Mouse (Mus musculus) cerebellum, adult (tissue): ENCODE measurements around the gene Clec18a.
"Not testable (repeated sequence)": the region's sequence is repeated elsewhere in the genome, so short reads cannot be mapped to it uniquely, and the experiment has no call there.

Experiments used
- ATAC-seq: cut with Nextera tagmentation; 2 replicates; pipeline ENCODE4 v1.9.2; 2017; ENCODE audit warnings: mild to moderate bottlenecking, moderate library complexity, mixed read lengths; ENCODE audit not compliant: insufficient number of reproducible peaks, low FRiP score, low TSS enrichment

The Clec18a gene

DNA sequence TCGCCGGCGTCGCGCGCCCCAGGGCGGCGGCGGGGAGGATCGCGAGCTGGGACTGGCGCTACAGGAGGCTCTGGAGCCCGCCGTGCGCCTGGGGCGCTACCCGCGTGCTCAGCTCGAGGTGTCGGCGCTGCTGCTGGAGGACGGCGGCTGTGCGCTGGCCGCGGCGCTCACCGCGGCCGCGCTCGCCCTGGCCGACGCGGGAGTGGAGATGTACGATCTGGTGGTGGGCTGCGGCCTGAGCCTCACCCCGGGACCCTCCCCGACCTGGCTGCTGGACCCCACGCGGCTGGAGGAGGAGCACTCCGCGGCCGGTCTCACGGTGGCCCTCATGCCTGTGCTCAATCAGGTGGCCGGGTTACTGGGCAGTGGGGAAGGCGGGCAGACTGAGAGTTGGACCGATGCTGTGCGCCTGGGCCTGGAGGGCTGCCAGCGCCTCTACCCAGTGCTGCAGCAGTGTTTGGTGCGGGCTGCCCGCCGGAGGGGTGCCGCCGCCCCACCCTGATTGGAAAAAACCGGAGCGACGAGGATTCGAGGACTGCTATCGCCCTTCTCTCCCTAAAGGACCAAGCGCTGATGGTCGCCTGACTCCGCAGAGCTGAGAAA, 35.4 kb downstream of the Clec18a start:
- ATAC-seq, result 0 out of 2 replicates have a peak, but pooled peaks have one; percentile 6

DNA sequence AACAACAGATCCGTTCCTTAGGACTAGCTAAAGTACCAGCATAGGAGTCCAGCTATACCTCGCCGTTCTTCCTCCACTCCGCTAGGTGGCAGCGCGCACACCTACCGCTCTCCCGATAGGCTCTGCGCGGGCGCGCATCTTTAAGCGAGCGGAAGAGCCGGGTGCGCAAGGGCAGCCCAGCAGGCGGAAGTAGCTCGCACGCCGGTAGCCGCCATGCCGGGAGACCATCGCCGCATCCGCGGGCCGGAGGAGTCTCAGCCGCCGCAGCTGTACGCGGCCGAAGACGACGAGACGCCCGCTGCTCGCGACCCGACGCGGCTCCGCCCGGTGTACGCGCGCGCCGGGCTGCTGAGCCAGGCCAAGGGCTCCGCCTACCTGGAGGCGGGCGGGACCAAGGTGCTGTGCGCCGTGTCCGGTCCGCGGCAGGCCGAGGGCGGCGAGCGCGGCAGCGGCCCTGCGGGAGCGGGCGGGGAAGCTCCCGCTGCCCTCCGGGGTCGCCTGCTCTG, 36.0 kb downstream of the Clec18a start, which contains the start of gene Exosc6:
TSS of gene Exosc6 (plus strand) at position 182 of the 506 bp plus-strand sequence.
- peak; percentile 86 for ATAC-seq

DNA sequence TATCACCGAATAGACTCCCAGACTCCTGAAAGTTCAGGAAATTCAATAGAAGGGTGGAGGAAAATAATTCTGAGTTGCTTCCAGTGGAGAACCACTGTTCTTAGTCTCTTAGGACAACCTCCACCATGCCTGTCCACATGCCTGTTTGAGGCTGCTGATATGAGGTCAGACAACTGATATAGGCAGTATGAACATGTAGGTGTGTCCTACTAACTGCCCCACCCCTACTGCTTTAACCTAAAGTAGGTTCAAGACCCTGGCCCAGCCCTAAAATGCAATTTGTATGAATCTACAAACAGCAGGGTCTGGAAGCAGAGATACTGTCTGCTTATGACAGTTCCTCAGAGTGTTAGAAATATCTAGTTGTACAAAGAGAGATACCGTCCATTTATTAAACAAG, 36.6 kb downstream of the Clec18a start:
- no peak for ATAC-seq

DNA sequence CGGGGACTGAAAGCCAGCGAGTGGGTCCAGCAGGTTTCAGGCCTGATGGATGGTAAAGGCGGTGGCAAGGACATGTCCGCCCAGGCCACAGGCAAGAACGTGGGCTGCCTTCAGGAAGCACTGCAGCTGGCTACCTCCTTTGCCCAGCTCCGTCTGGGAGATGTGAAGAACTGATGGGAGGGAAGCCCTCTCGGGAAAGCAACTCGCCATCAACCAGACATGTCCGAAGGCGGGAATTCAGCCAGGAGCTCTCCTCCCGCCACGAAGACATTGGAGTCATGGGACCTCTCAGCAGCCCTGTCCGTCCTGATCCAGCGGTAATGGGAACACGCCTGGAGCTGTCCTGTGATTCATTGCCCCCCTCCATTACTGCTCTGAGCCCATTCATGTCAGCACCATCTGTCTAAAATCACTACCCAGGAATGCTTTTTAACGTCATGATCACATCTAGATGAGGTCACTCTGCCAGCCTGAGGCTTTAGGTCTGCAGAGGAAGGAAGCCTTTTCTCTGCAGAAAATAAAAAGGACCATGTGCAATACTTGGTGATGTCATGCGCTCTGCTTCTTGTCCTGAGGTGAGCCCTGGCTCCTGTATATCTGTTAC, 37.1 kb downstream of the Clec18a start:
- no peak for ATAC-seq

DNA sequence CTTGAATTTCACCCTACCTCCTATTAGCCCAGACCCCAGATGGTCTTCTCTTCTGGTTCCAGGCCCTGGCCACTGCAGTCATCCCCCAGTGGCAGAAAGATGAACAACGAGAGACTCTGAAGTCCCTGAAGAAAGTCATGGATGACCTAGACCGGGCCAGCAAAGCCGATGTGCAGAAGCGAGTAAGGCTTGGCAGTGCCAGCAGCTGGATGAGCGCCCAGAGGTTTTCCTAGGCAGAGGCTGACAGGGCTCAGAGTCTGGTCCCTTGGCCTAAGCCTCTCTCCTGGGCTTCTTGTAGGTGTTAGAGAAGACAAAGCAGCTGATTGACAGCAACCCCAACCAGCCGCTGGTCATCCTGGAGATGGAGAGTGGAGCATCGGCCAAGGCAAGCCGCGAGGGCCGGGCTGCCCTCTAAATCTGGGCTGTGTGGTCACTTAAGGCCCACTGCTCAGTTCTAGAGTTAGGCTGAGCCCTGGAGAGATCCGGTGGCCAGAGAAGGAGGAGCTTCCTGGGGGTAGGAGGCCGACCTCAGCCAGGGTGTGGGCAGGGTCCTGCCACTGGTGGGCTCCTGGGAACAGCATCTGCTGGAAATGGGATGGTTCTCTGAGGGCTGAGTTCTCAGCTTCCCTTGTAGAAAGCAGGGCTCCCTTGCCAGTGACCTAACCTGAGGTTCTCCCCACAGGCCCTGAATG, 38.3 kb downstream of the Clec18a start:
- no peak for ATAC-seq

DNA sequence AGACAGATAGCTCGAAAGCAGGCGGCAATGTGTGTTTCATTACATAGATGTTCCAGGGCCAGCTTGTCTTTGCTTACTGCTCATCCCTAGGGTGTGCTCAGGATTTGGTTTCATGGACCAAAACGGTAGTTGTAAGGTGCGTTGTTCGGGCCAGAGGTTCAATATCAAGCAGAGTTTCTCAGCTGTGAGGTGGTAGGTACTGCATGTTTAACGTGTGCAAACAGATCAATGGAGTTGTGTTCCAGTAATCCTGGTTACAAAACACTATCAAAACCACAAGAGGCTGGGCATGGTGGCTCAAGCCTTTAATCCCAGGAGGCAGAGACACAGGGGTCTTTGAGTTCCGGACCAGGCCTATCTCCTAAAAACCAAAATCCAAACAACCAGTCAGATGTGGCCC, 43.1 kb downstream of the Clec18a start:
- no peak for ATAC-seq

DNA sequence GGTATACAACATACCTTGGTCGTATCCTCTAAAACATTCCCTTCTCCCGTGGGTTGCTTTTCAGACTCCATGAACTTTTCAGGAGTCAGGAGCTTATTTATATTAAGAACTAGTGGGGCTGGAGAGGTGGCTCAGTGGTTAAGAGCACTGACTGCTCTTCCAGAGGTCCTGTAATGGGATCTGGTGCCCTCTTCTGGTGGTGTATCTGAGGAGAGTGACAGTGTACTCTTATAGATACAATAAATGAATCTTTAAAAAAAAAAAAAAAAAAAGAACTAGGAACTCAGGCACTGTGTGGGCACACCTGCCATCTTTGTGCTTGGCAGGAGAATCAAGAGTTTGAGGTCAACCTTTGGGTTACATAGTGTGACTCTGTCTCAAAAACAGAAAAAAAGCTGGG, 43.5 kb downstream of the Clec18a start:
- ATAC-seq, result no peak

DNA sequence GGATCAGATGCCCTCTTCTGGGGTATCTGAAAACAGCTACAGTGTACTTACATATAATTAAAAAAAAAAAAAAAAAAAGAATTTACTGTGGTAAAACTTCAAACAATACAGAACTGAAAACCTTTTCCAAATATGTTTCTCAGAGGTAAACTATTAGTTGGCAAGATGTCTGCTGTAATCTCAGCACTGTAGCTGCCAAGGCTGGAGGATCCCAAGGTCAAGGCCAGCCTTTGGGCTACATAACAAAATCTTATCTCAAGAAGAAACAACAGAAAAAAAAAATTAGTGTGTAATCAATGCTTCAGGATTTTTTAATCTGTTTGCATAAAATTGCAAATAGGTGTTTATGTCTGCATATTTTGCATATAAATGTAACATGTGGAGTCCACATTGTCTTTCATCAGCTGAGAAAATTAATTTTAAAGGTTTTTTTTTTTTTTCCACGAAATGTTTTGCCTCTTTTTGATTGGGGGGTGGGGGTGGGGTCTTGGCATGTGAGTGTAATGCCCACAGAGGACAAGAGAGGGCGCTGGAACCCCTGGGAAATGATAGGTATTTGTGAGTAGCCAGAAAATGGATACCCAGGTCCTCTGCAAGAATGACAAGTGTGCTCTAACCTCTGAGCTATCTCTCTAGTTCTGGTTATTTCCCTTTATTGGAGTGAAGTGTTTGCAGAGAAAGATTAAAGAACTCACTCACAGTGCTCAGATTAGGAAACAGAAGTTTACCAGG, 48.1 kb downstream of the Clec18a start:
- no peak for ATAC-seq

DNA sequence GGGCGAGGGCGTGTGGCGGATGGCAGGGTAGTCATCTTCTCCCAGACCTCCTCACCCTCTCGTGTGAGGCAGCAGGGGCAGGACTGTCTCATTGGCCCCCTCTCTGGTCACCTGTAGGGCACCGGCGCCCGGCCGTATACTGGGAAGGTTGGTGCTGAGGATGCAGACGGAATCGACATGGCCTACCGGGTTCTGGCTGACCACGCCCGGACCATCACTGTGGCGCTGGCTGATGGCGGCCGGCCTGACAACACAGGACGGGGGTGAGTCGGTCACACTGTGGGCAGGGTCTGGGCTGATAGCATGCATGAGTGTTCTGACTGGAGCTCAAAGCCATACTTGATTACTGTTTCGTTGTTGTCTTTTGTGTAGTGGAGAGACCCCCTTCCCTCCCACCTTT, 49.7 kb downstream of the Clec18a start:
- no peak for ATAC-seq

DNA sequence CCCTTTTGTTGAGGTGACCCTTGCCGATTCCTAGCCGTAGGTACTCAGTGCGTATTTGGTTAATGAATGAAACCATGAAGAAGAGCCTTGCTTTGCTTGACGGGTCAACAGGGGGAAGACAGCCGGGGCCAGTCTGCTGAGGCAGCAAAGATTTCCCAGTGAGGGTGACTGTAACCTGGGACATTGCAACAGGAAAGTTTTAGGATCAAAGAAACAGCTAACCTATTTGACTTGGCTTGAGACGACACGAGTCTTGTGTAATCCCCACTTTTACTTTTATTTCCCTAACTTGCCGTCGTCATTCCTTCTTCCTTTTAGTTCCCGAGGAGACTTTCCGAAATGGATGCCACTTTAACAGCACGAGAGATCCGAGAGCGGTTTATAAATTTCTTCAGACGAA, 55.6 kb downstream of the Clec18a start:
- ATAC-seq, result no peak

DNA sequence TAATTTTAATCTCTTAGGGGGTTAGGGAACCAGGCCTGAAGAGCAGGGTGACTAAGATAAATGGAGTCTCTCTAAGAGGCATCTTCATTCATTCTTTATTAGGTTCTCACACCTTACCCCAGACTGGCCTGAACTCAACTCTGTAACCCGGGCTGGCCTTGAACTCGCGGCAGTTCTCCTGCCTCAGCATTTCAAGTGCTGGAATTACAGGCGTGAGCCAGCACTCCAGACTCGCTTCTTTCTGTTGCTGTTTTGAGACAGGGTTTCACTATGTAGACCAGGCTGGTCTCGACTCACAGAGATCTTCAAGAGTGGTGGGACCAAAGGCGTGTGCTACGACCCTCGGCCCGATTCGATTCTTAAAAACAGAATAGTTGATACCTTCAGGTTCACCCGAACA, 58.0 kb downstream of the Clec18a start:
- no peak for ATAC-seq

DNA sequence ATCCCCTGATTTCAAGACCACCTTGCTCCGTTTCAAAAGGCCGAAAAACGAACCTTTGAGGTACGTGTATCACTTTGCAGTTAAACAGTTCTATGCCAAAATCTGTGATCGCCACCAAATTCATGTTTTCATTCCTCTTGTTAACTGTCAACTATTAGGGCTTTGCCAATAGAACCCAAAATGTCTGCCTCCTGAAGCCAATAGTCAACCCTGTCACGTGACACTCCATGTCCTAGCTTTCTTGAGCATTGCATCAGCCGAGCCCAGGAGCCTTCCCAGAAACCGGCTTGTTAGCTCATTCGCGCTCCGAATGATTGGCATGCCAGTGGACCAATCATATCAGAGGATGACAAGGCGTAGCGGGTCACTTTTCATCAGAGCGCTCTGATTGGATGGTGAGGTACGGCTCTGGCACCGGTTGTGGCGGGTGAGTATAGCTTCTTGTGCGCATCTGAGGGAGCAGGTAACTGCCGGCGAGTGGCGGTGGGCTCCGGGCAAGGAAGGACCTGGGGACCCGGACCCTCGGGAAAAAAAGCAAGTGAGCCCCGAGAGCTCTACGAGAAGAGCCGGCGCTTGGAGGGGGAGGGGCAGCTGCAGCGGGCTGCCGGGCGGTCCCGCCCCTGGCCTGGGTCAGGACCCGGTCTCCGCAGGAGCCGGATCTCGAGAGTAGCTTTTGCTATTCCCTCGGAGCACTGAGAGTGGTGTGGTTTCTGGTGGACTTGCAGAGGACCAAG, 58.6 kb downstream of the Clec18a start:
- peak; percentile 100 for ATAC-seq

DNA sequence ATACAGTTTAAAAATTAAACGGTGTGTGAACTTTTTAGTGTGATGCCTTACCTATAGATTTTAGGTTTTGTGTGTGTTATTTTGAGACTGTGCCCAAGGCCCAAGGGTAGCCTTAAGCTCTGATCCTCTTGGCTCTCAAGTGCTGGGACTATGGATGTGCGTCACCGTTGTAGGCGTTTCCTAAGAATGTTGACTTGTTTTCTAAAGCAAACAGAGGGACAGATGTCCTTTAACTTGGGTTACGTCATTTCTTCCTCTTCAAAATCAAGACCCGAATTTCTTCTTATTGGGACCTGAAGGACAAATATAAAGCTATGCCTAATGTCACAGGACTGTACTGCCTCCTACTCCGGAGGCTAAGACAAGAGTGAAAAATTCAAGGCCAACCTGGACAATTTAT, 59.3 kb downstream of the Clec18a start, which contains the start of gene Aars:
TSS of gene Aars (plus strand) at position 229 of the 400 bp plus-strand sequence.
- no peak for ATAC-seq

DNA sequence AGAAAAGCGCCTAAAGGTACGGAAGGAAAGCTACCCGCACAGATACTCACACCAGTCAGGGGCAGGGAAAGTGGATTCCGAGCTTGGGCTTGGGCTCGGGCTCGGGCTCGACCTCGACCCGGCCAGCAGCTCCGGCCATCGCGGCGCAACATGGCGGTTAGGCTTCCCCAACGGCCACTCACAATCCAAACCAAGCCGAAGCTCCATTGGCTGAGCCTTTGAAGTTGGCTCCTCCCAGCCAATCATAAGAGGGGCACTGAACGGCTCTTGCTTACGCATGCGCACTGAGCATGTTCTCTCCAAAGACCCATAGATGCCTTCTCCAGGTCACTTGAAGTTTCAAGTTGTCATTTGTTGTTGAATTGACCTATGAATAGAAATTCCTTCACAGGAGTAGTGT, 60.7 kb downstream of the Clec18a start, which contains the start of gene Ddx19b:
TSS of gene Ddx19b (minus strand) at position 180 of the 400 bp plus-strand sequence.
- ATAC-seq, result no peak

DNA sequence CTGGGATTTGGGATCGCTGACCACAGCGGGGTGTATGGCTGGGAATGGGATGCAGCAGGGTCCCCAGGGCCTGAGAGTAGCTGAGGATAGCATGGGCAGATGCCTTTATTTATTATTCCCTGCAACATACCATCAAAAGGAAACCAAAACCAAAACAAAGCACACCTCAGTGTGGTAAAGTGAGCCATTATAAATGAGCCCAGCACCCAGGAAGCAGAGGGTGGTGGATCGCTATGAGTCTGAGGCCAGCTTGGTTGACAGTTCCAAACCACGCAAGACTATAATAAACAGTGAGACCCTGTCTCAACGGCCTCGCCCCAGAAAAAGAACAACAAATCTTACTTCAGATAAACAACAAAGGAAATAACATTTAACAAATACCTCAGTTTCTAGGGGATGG, 62.2 kb downstream of the Clec18a start:
- ATAC-seq, result no peak

DNA sequence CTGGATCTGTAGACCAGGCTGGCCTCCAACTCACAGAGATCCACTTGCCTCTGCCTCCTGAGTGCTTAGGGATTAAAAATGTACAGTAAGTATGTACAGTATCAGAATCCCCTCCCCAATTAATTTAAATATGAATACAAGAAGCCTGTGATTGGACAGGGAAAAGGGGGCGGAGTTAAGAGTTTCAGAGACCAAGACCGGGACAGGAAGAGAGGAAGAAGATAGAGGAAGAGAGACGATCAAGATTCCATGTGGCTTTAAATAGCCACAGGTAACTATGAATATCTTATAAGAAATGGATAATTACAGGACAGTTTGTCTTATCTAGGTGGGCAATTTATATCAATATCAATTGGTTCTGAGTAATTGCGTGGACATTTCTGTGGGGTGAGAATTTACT, 62.6 kb downstream of the Clec18a start:
- ATAC-seq, result no peak

DNA sequence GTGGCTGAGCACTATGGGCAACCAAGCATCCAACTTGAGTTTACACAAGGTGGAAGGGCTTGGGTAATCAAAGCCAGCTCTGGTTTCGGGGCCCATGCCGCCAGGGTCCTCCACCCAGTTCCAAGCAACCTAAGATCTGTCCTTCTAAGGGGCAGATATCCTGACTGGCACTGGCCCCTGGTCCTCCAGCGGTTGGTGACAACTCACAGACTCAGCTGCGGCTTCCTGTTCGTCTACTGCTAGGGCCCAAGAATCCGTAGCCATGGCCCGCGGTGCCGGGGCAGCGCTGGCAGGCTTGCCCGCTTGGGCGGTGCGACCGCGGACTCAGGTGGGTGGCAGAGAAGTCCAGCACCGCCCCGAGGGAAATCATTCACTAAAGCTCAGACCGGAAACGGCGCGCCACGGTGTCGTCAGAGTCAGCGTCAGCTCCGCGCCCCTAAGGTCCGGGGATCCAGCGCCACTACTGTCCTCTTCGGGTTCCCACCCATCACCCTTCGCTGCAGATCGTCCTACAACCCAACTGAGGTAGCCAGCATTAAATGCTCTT, 64.8 kb downstream of the Clec18a start:
- peak; percentile 94 for ATAC-seq

DNA sequence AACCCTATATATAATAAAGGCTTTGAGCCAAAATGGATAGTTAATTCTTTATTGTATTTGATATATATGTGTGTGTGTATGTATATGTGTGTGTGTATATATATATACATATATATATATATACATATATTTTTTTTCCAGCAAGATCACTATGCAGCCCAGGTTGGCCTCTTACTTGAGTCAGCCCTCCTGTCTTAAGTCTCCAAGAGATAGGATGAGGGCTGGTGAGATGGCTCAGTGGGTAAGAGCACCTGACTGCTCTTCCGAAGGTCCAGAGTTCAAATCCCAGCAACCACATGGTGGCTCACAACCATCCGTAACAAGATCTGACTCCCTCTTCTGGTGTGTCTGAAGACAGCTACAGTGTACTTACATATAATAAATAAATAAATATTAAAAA, 65.6 kb downstream of the Clec18a start:
- not testable (repeated sequence) for ATAC-seq

DNA sequence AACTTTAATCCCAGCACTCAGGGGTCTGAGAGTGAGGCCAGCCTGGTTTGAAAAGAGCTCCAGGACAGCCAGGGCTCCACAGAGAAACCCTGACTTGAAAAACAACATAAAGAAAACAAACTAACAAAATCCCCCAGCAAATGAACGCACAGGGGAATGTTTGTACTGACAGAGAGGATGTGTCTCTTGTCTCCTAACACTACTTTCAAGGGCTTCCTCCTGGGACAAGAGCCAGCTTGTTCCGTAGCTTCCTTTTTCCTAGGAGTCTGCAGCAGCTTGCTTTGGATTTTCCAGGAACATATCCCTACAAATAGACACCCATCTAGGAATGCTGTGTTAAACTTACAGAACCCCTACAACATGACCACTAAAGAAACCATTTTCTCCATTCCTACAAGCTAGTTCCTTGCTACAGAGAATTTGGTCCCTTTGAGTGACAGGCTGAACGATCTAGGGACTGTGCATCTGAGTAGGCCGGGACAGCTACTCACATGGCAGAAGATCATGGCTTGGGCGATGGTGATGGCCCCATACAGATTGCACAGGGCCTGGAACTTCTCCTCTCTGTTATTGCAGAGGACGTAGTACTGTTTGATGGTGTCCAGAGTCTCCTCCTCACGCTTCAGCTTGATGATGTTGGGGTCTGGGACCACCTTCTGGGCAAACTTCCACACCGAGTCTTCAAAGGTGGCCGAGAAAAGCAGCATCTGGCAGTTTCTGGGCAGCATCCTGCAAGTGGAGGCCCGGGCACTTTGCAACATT, 81.8 kb downstream of the Clec18a start:
- ATAC-seq, result not testable (repeated sequence)
